Mouse (Mus musculus) myocyte (in vitro differentiated cells): ENCODE measurements at regions not wholly inside any gene's neighbourhood (a gene's known extent, or its start where the extent isn't known, plus 50 kb on each side); places are given as distances from the start of the nearest gene placed in this dataset.

Source experiments
- CEBPB ChIP-seq: IDR thresholded peaks from 2 replicates; pipeline ENCODE4 v1.6.1; 2011; ENCODE audit warnings: mild to moderate bottlenecking, moderate library complexity; ENCODE audit not compliant: poor library complexity, insufficient read depth, severe bottlenecking
- E2F4 ChIP-seq: IDR thresholded peaks from one replicate; pipeline ENCODE4 v1.6.1; 2011; ENCODE audit warnings: mild to moderate bottlenecking, control low read depth, moderate library complexity; ENCODE audit not compliant: insufficient read depth
- MAX ChIP-seq: IDR thresholded peaks from one replicate; pipeline ENCODE4 v1.6.1; 2011; ENCODE audit warnings: low read depth, mild to moderate bottlenecking, control low read depth
- MYOG ChIP-seq, 3 experiments: IDR thresholded peaks; one replicate each; pipeline ENCODE4 v1.6.1; 2011; ENCODE audit warnings: control low read depth in 2 of 3, low read depth in 2 of 3, mild to moderate bottlenecking in 2 of 3; ENCODE audit not compliant: insufficient read length in 2 of 3, control insufficient read depth in 1 of 3, insufficient read depth in 1 of 3
- POLR2A ChIP-seq: IDR thresholded peaks from one replicate; pipeline ENCODE4 v1.6.1; 2011; ENCODE audit warnings: low read depth, mild to moderate bottlenecking, control low read depth, moderate library complexity; ENCODE audit not compliant: insufficient read length
- POLR2AphosphoS2 ChIP-seq: IDR thresholded peaks from one replicate; pipeline ENCODE4 v1.6.1; 2011; ENCODE audit warnings: low read depth, control low read depth; ENCODE audit not compliant: insufficient read length
- REST ChIP-seq: IDR thresholded peaks from one replicate; pipeline ENCODE4 v1.6.1; 2011; ENCODE audit warnings: mild to moderate bottlenecking, control low read depth, moderate library complexity; ENCODE audit not compliant: insufficient read depth, insufficient read length
- TCF12 ChIP-seq: IDR thresholded peaks from one replicate; pipeline ENCODE4 v1.6.1; 2011; ENCODE audit warnings: mild to moderate bottlenecking, control low read depth; ENCODE audit not compliant: poor library complexity, insufficient read depth, severe bottlenecking
- TCF3 ChIP-seq: IDR thresholded peaks from one replicate; pipeline ENCODE4 v1.6.1; 2011; ENCODE audit warnings: low read depth, control low read depth; ENCODE audit not compliant: insufficient read length
- USF1 ChIP-seq: IDR thresholded peaks from one replicate; pipeline ENCODE4 v1.6.1; 2011; ENCODE audit warnings: low read depth, mild to moderate bottlenecking, control low read depth, moderate library complexity

DNA sequence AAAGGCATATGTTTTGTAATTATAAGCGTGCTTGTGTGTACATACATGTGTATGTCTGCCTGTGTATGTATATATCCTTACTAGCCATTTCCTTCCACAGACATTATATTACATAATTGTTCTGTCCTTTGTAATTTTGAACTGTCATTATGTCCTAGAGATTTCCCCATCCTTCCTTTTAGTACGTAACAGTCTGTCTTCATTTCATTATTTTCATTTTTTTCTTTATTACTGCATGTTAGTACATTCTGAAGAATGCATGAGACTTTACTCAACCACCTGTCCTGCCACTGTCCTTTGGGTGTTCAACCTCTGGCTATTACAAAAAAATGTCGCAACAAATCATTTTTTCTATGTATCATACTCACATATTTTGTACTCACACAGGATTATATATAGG, 292.2 kb upstream of the Pik3r1 start:
- TF ChIP-seq POLR2A (no peak), MYOG (IDR thresholded peaks at IDR 0.05; ENCODE audit: control insufficient read depth in 1 of 3, insufficient read depth in 1 of 3, insufficient read length in 2 of 3, low read depth in 2 of 3) (no peak), MAX (no peak), REST (no peak), TCF3 (no peak), E2F4 (no peak), POLR2AphosphoS2 (no peak), TCF12 (no peak), CEBPB (no peak), USF1 (no peak)
